Mouse (Mus musculus) layer of hippocampus, postnatal 25 days (tissue): Measurements from ENCODE around the gene Fdx1l. TPM values are rescaled to one million over a fixed set of nuclear protein-coding genes. Genes with fewer than 3 reads are reported as not detected.
"Not testable (repeated sequence)": the region's sequence is repeated elsewhere in the genome, so short reads cannot be mapped to it uniquely, and the experiment has no call there.

ENCODE experiments used
- DNase-seq, 2 experiments: peaks; one replicate each; pipeline ENCODE4 v3.0.0; 2022; ENCODE audit warnings: mixed read lengths in 2 of 2, low spot score in 1 of 2; ENCODE audit errors: extremely low spot score in 1 of 2
- total RNA-seq, 2 experiments: library from RNA; stranded (reverse); gene quantifications; 2 replicates each; pipeline ENCODE4 v1.2.3; 2021

Gene Fdx1l
- total RNA-seq, 2 experiments from 2014 or later = 67.2 to 68.2 TPM

- DNase-seq = no peak
Measured at GRCm38 (mm10) chr9:21075625-21076024, 2.2 kb upstream of the Fdx1l start.

DNA sequence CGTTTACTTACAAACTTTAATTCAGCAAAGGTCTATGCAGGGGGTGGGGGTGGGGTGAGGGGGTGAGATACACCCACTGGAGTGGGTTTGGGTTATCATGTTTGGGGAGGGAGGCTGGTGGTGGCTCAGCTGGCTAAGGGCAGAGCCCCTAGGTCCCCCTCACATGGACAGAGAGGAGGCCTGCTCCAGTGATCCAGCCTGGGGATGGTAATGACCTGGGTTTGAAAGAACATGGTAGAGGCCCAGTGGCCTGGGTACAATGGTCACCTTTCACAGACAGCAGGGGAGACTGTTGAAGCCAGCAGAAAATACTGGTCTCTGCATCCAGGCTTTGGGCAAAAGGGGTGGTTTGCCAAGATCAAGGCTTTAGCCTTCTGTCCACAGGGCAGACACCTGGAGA, 759 bp upstream of the Fdx1l start:
- no peak for DNase-seq

DNA sequence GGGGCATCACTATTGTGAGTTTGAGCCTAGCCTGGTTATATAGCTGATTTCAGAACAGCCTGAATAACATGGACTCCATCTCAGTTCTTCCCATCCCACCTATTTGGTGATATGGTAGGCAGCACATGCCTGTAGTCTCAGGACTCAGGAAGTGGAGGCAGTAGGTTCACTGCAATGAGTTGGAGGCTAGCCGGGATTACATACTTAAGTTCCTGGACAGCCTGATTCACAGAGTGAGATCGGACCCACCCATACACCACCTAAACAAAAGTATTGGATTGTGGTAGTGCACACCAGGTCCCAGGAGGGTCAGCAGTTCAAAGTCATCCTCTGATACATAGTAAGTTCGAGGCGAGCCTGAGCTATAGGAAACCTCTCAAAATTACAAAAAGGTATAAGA, 773 bp downstream of the Fdx1l start:
- no peak for DNase-seq

DNA sequence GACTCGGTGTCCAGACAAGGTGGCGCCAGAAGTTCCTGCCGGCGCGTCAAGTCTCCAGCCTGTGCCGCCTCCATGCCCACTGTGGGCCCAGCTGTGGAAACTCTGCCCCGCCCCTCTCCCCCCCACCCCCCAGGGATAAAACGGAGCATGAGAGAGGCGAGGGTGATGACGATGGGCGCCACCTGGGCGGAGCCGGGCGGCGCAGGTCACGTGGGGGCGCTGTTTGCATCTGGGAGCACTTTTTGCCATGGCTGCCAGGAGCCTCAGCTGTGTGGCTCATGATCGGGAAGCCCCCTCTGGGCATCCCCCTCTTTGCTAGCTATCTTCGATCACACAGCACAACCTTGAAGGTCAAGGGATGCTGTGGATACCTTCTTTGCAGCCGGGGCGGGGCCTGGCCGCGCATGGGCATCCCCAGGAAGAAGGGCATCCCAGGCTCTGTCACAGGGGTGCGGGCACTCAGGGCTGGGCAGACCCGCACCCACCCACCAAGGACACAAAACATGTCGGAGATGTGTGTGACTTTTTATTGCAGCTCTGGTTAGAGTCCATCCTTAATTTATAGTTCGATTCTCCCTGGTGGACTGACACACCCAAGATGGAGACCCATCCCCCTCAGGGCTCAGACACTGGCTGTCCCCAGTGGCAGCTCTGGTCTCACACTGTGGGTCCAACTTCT, 6.3 kb downstream of the Fdx1l start, which contains the start of gene Zglp1:
Zglp1 (minus strand) TSS at position 88 of the 679 bp plus-strand sequence.
- DNase-seq = no peak

DNA sequence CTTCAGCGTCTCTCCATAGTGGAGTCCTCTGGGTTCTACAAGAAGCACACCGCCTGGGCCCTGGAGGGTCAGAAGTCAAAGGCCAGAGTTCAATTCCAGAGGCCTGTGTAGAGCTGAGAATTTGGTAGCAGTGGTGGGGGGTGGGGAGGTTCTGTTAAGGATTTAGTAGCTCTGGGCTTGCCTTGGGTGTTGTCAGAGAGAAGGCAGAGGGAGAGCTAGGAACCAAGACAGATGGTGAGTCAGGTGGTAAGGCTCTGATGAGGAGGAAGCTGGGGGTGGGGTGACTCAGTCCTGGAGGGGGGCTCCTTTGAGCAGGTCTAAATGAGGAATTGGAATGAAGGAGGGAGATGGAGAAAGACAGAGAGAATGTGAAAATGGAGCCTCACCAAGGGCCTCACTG, 10.5 kb downstream of the Fdx1l start:
- DNase-seq = no peak

DNA sequence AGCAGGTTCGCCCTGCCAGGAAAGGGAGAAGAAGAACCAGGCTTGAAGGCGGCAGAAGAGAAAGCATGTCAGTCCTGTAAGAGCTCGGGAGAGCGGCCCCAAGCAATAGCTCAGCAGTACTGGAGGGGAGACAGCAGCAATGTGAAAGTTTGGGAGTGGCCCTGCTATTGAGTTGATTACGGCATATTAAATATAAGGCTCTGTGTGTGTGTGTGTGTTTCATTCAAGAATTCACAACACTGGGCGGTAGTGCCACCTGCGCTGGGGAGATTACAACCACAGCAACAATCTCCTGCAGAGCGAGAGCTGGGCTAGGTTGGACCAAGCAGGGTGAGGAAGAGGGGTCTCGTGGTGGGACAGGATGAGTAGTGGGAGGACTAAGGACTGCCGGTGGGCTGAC, 21.8 kb downstream of the Fdx1l start:
- DNase-seq = no peak

DNA sequence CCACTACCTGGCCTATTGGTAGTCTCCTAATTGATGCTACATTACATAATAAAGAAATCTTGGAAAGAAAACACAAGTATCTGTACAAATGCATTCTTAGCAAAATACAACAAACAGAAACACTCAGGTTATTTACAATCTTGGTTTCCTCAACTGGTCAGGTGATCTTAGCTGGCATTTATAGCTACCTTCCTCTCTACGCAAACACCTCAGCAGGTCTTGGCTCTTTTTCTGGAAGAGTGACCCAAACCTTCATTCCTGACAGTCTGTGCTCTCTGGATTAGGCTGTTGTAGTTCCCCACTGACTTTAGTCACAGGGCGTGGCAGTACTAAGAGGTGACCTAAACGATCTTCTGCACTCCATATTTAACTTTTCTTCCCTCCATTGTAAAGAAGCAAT, 28.2 kb downstream of the Fdx1l start:
- DNase-seq = no peak

DNA sequence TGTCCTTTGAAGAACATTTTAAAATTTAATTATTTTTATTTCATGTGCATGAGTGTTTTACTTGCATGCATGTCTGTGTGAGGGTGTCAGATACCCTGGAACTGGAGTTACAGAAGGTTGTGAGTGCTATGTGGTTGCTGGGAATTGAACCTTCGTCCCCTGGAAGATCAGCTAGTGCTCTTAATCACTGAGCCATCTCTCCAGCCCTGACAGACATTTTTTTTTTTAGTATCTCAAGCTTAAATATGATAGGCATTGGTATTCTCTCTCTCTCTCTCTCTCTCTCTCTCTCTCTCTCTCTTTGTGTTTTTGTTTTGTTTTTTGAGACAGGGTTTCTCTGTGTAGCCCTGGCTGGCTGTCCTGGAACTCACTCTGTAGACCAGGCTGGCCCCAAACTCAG, 28.6 kb downstream of the Fdx1l start:
- DNase-seq = not testable (repeated sequence)

DNA sequence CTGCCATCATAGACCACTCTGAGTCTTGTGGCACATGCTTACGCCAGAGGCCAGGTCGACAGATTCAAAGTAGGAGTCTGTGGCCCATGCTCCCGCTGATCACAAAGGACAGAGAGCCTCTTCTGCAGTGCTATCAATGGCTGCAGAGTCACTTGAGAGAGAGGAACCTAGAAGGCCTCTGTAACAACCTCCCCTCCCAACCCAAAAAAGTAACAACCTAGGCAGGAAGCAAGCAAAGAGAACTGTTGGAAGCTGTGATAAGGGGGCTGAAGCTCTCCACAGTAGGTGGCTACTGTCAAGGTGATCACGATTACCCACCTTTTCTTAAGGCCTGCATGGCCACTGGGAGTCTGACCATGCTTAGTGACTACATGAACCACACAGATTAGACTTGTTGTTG, 29.9 kb downstream of the Fdx1l start:
- no peak for DNase-seq

GRCm38 (mm10) chr9:21041308-21041707, 32.1 kb downstream of the Fdx1l start:
- DNase-seq = peak; percentile 35 to 45

DNA sequence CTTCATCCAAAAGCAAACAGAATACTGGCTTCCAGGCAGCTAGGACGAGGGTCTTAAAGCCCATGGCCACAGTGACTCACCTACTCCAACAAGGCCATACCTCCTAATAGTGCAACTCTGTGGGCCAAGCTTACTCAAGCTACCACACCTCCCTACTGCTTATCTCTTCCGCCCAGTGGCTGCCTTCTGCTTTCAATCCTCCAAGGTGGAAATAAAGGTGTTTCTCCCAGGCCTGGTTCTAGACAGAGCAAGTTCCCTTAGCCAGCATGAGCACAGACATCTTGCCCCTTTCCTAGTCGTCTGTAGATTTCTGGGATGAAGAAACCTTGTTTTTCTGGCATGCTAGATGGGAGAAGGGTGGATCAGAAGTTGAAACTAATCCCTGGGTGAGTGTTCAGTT, 33.6 kb downstream of the Fdx1l start:
- DNase-seq = no peak

DNA sequence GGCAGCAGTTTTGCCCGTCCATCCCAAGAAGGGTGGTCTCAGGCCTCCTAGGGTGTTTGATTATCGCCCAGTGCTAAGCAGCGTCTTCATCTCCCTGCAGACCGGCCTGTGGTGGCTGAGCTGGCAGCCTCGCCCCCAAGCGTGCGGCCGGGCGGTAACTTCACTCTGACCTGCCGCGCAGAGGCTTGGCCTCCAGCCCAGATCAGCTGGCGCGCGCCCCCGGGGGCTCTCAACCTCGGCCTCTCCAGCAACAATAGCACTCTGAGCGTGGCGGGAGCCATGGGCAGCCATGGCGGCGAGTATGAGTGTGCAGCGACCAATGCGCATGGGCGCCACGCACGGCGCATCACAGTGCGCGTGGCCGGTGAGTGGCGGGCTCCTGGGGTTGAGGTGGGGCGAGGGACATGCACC, 35.9 kb downstream of the Fdx1l start:
- peak; percentile 44 to 51 for DNase-seq

- peak; percentile 22 to 40 for DNase-seq
Measured at GRCm38 (mm10) chr9:21036666-21037065, 36.7 kb downstream of the Fdx1l start.

GRCm38 (mm10) chr9:21036161-21036560, 37.3 kb downstream of the Fdx1l start:
- DNase-seq = no peak

- DNase-seq = no peak
Measured at GRCm38 (mm10) chr9:21035586-21035985, 37.8 kb downstream of the Fdx1l start.

DNA sequence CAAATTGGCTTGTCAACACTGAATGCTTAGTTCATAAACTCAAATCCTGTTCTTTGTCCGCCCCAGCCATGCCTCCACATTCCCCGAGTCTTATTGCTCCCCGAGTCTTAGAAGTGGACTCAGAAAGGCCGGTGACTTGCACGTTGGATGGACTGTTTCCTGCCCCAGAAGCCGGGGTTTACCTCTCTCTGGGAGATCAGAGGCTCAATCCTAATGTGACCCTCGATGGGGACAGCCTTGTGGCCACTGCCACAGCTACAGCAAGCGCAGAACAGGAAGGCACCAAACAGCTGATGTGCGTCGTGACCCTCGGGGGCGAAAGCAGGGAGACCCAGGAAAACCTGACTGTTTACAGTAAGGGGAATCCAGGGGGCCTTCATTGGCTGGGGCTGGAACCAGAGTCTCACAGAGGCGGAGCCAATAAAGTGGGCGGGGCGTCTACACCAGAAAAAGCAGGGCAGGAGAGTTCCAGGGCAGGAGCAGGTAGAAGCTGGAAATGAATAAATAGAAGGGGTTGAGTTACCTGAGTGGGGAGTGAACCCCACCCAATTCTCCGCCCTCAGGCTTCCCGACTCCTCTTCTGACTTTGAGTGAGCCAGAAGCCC, 38.8 kb downstream of the Fdx1l start:
- DNase-seq = peak in 1 of 2 experiments; percentile 16

DNA sequence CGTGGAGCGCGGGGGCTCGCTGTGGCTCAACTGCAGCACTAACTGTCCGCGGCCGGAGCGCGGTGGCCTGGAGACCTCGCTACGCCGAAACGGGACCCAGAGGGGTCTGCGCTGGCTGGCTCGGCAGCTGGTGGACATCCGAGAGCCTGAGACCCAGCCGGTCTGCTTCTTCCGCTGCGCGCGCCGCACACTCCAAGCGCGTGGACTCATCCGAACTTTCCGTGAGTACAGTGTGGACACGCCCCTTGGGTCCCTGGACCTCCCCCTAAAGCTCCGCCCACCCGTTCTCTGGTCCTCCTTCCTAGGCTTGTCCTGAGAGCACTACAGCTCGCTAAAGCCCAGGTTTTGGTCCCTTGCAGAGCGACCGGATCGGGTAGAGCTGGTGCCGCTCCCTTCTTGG, 40.3 kb downstream of the Fdx1l start:
- peak; percentile 33 to 54 for DNase-seq

DNA sequence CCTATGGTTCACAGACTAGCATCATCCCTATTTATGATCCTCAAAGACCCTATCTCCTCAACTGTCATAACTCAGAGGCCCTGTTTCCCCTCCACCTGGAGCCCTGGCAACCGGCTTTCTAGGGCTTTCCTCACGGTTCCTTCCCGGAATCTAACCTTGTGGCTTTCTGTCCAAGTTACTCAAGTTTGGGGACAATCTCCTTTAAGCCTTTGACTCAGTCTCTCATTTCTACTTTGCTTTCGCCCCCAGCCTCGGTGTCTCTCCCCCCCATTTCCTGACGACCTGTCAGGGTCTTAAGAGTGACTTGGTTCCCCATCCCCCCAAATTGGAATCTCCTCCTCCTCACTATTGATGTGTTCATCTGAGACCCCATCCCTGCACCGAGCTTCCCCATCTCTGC, 40.9 kb downstream of the Fdx1l start:
- no peak for DNase-seq

DNA sequence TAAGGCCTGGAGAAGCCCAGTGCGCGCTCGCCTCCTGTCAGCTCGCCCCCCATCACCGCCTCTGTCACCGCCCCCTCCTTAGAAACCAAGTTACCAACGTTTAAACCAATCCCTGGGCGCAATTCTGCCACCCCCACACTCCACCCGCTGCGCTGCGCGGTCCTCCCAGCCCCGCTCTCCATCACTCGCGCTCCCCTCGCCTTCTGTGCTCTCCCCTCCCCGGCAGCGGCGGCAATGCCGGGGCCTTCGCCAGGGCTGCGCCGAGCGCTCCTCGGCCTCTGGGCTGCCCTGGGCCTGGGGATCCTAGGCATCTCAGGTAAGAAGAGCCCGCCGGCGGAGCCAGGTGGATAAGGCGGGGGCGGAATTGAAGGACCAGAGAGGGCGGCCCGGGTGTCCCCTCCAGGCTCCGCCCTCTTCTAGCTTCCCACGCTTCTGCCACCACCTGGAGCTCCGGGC, 41.5 kb downstream of the Fdx1l start, which contains the start of gene Icam5:
Icam5 (plus strand) TSS at position 178 of the 456 bp plus-strand sequence.
- DNase-seq = peak in 1 of 2 experiments; percentile 63

DNA sequence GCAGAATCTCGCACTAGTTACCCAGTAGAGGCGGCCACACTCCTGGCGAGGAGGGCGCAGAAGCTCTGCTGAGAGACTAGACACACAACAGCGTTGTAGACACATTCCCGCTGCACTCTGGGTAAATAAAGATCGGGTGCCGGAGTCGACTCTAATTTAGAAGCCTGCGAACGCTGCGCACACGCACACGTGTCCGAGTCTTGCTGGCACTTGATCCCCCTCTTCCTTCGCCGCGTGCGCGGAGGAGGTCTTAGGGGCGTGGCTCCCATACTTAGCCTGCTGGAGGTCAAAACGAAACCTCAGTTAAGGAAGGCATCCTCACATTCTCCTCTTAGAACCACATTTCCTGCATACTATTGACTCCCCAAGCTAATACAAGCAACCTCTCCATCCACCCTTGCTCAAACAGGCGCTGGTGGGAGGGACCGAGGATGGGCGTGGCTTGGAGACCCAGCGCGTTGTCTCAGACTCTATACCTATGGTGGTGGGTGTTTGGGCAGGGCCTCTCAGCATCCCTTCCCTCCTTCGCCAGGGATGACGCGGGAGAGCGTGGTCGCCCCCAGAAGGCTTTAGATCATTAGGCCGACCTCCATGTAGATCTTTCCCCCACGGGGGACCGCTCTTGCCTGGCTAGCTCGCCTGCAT, 42.0 kb downstream of the Fdx1l start:
- peak; percentile 52 to 78 for DNase-seq

DNA sequence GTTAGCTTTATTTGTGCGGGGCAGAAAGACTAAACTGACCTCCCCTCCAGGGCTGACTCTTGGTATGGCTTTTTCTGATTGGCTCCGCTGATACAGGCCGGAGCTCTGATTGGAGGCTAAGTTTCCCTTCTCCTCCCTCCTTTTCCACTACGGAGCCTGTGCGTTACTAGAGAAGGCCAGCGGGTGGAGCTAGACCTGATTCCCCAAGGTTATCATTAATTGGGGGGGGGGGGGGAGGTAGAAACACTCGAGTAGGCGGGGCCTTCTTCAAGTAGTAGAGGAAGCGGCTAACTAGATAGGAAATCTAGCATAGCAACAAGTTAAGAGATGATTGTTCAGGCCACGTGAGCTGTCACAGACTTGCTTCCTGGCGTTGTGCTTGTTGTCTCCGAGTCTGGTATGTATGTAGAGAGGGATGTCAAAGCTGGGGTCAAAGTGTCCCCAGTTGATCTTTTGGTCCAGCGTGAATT, 42.6 kb downstream of the Fdx1l start:
- peak; percentile 50 to 73 for DNase-seq
